ENCODE assay signal across 25 mouse cellular contexts in genomic region chr9:43132380-43132779, GRCm38 (mm10). TPM values are rescaled to one million over a fixed set of nuclear protein-coding genes. Genes with fewer than 3 reads are reported as not detected.
DNase-seq lines count a peak whose midpoint lies in the region; TF ChIP-seq lines count a peak whose summit lies in the region.
"Had no signal": no experiment of that assay in that cellular context is flagged by ENCODE, and none has a peak within 500 bp of the region (broad histone marks: within the 10 kb centered on the region; RNA-seq: fewer than 3 reads in every experiment).

No protein-coding gene starts in this region.

- H3K4me1 ChIP-seq in ES-Bruce4 (ENCODE audit: control insufficient read depth, insufficient read depth, low read length): peaks cover 9% of the 10 kb centered on the region
- H3K4me1 ChIP-seq: embryonic facial prominence, embryonic 12.5 days; intestine, embryonic 15.5 days had no signal

- no peak overlapping the region for H3K9ac ChIP-seq in ES-Bruce4 (ENCODE audit: low read depth, poor library complexity, severe bottlenecking)
- H3K9ac ChIP-seq: embryonic facial prominence, embryonic 12.5 days; forebrain, postnatal 0 days; heart, embryonic 12.5 days; heart, embryonic 15.5 days; hindbrain, embryonic 13.5 days; intestine, embryonic 15.5 days had no signal

- TF ChIP-seq EP300 in ES-Bruce4 (IDR thresholded peaks at IDR 0.05; ENCODE audit: insufficient read depth, low read depth, low read length): peak; percentile 95

- H3K27me3 ChIP-seq in ES-Bruce4 (ENCODE audit: control insufficient read depth, insufficient read depth, low read length, poor library complexity, severe bottlenecking): no peaks in the 10 kb centered on the region
- H3K27me3 ChIP-seq: embryonic facial prominence, embryonic 12.5 days; heart, embryonic 12.5 days; heart, embryonic 15.5 days; hindbrain, embryonic 13.5 days; intestine, embryonic 15.5 days had no signal

- H3K4me3 ChIP-seq in ES-Bruce4 (ENCODE audit: low read depth, low read length): no peak overlapping the region
- H3K4me3 ChIP-seq: embryonic facial prominence, embryonic 12.5 days; forebrain, embryonic 10.5 days; gastrocnemius, adult 2 months; heart, embryonic 12.5 days; heart, embryonic 15.5 days; hindbrain, embryonic 10.5 days; hindbrain, embryonic 13.5 days; intestine, embryonic 15.5 days had no signal

- no peaks in the 10 kb centered on the region for H3K9me3 ChIP-seq in ES-Bruce4 (replicated peaks; ENCODE audit: control insufficient read depth, insufficient read depth, low read length, poor library complexity, severe bottlenecking)
- H3K9me3 ChIP-seq: embryonic facial prominence, embryonic 12.5 days; forebrain, embryonic 10.5 days; heart, embryonic 12.5 days; heart, embryonic 15.5 days; hindbrain, embryonic 10.5 days; hindbrain, embryonic 13.5 days; intestine, embryonic 15.5 days had no signal

- TF ChIP-seq POLR2A in ES-Bruce4 (IDR thresholded peaks at IDR 0.05; ENCODE audit: insufficient read depth, low read length): no peak

- no peak overlapping the region for H3K27ac ChIP-seq in ES-Bruce4 (ENCODE audit: insufficient read depth, low read length)
- H3K27ac ChIP-seq: embryonic facial prominence, embryonic 12.5 days; forebrain, embryonic 10.5 days; gastrocnemius, adult 2 months; heart, embryonic 15.5 days; hindbrain, embryonic 10.5 days; hindbrain, embryonic 13.5 days; intestine, embryonic 15.5 days had no signal

- no peaks in the 10 kb centered on the region for H3K36me3 ChIP-seq in ES-Bruce4 (ENCODE audit: control insufficient read depth, insufficient read depth, low read length, poor library complexity, severe bottlenecking)
- H3K36me3 ChIP-seq: embryonic facial prominence, embryonic 12.5 days; forebrain, embryonic 10.5 days; heart, embryonic 12.5 days; heart, embryonic 15.5 days; hindbrain, embryonic 10.5 days; hindbrain, embryonic 13.5 days; intestine, embryonic 15.5 days had no signal

- peak; percentile 76 for DNase-seq in ES-CJ7 (ENCODE audit: low read depth, low spot score)
- peak; percentile 38 for DNase-seq in WW6 (ENCODE audit: low read depth, low spot score)
- no peak for DNase-seq in kidney, postnatal 25 days
- DNase-seq in gastrocnemius, postnatal 4 days (ENCODE audit: low spot score in 2 of 2): no peak
- DNase-seq in urinary bladder, adult 18-20 months (ENCODE audit: low spot score in 2 of 2): no peak
- DNase-seq: adrenal gland, adult 2 months; adrenal gland, postnatal 25 days; cerebellum, adult 11-12 months; cerebellum, adult 8-10 months; cerebellum, postnatal 10 days; forebrain, postnatal 0 days; gastrocnemius, adult 2 months; gastrocnemius, postnatal 14 days; heart, adult 18-20 months; heart, postnatal 10 days; heart, postnatal 36 days; kidney, adult 11 months had no signal

- no peak for TF ChIP-seq CTCF in ES-Bruce4 (IDR thresholded peaks at IDR 0.05; ENCODE audit: low read depth, low read length)

RNA-seq across cellular contexts. Expression of gene Tmem136, which starts 16.0 kb away (rescaled TPM):
- polyA plus RNA-seq in ES-Bruce4 (2011; ENCODE audit: insufficient read depth, insufficient read length, low read depth, missing spikeins): 10.0 and 10.5 TPM in 2 replicates
- total RNA-seq in gastrocnemius, postnatal 4 days (2021): 1 to 10 TPM; 1.8 to 1.9 TPM

RNA-seq across cellular contexts. Expression of gene Arhgef12, which starts 25.3 kb away (rescaled TPM):
- polyA plus RNA-seq in ES-Bruce4 (2011; ENCODE audit: insufficient read depth, insufficient read length, low read depth, missing spikeins): 42.6 and 45.6 TPM in 2 replicates
- 10 to 100 TPM; 55.7 to 56.3 TPM for total RNA-seq in gastrocnemius, postnatal 4 days (2021)

Comparison
In these comparisons a context has a peak if more than half of its experiments do, and no peak if none do; other contexts are left out.
1. DNase-seq: peak in ES-CJ7 (single experiment) and WW6 (single experiment); none in kidney, postnatal 25 days (0 of 2), gastrocnemius, postnatal 4 days (0 of 2) and urinary bladder, adult 18-20 months (0 of 2).